Mouse (Mus musculus): ENCODE results near the gene Slc35a1. TPM values are rescaled to one million over a fixed set of nuclear protein-coding genes. Genes with fewer than 3 reads are reported as not detected.

Slc35a1 gene
- polyA plus RNA-seq, 1 experiment from 2014 or later = 52.7 TPM

DNA sequence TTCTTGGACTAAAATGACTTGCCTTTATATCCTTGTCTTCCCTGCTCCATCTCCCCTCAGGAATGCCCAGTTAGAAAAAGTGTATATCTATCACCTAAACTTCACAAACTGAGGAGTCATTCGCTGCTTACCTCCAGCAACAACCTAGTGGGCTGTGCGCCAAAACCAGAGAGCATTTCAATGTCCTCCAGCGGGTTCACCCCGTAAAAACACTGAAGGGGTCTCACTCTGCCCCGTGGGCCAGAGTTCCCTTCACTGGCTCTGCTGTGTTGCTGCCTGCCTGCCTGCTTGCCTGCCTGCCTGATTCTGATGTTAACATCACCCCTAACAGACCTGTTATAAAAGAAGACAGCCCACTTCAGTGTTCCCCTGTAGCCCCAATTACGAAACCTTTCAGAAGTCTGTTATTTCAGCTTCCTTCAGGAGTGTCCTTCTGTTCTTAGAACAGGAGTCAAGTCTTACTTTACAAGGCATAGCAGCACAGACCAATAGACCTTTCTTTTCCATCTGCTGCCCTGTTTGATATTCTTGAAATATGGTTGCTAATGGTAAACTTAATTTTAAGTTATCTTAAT, 73.6 kb downstream of the Slc35a1 start:
- ATAC-seq (replicated peaks) = no peak
- 73% methylated on average over 6 of the region's 6 CpGs for WGBS

More for the DNA sequence above, 73.6 kb downstream of the Slc35a1 start:
- Histone ChIP-seq H3K9me3 (no peaks in the 10 kb centered on the region), H3K4me2 (peak overlapping the region; percentile 92), H3K27ac (no peak overlapping the region), H3K4me1 (peaks cover 27% of the 10 kb centered on the region), H3K36me3 (replicated peaks) (no peaks in the 10 kb centered on the region), H3K9ac (peak overlapping the region; percentile 95; the same call in 1 of the 2 replicates), H3K4me3 (peak overlapping the region; percentile 90), H3K27me3 (replicated peaks) (no peaks in the 10 kb centered on the region)

Other genes with a start within 250 kb of the Slc35a1 start
- gene Akirin2, start 136.5 kb downstream of the Slc35a1 start, polyA plus RNA-seq (2015; fragmentation: Nextera tagmentation; extraction: Ambion mirVana) = 86.6 and 89.9 TPM in 2 replicates
- gene Orc3, start 72.5 kb downstream of the Slc35a1 start, polyA plus RNA-seq (2015; fragmentation: Nextera tagmentation; extraction: Ambion mirVana) = 79.7 and 83.5 TPM in 2 replicates
- gene Rars2, start 72.5 kb downstream of the Slc35a1 start, polyA plus RNA-seq (2015; fragmentation: Nextera tagmentation; extraction: Ambion mirVana) = 52.6 and 52.8 TPM in 2 replicates
- 2.5 and 2.9 TPM in 2 replicates for gene Cfap206, start 42.8 kb upstream of the Slc35a1 start, polyA plus RNA-seq (2015; fragmentation: Nextera tagmentation; extraction: Ambion mirVana)
- not detected in 2 replicates for gene Gm136, start 68.8 kb upstream of the Slc35a1 start, polyA plus RNA-seq (2015; fragmentation: Nextera tagmentation; extraction: Ambion mirVana)
- gene Smim8, start 91.0 kb upstream of the Slc35a1 start, polyA plus RNA-seq (2015; fragmentation: Nextera tagmentation; extraction: Ambion mirVana) = 39.9 and 42.5 TPM in 2 replicates
- 31.0 and 33.0 TPM in 2 replicates for gene Zfp292, start 195.5 kb upstream of the Slc35a1 start, polyA plus RNA-seq (2015; fragmentation: Nextera tagmentation; extraction: Ambion mirVana)
- gene Cga, start 206.3 kb upstream of the Slc35a1 start, polyA plus RNA-seq (2015; fragmentation: Nextera tagmentation; extraction: Ambion mirVana) = not detected in 2 replicates

Measured in midbrain, embryonic 15.5 days (tissue).